Mouse (Mus musculus): ENCODE measurements around the gene Sgsm1. TPM values are rescaled to one million over a fixed set of nuclear protein-coding genes. Genes with fewer than 3 reads are reported as not detected.

Gene Sgsm1
- polyA plus RNA-seq, 1 experiment from 2014 or later: 3.2 TPM

- peak overlapping the region; percentile 59; the same call in 1 of the 2 replicates for H3K9ac ChIP-seq (ENCODE audit: low read length)
These were observed 852 bp downstream of the Sgsm1 start for GRCm38 (mm10) chr5:113309491-113310376.

GRCm38 (mm10) chr5:113306750-113307477 is 3.7 kb downstream of the Sgsm1 start:
- WGBS: 7% methylated on average over 25 of the region's 25 CpGs
- no peak overlapping the region for H3K27ac ChIP-seq (replicated peaks)
- peak; percentile 36 for DNase-seq (ENCODE audit: low spot score)
- no peak overlapping the region for H3K4me3 ChIP-seq (ENCODE audit: low read depth, low read length)
- 0 out of 2 replicates have a peak, but pooled peaks have one; percentile 10 for ATAC-seq (ENCODE audit: low FRiP score, low TSS enrichment)
- H3K36me3 ChIP-seq (ENCODE audit: control insufficient read depth, insufficient read depth, low read length): no peaks in the 10 kb centered on the region
- H3K27me3 ChIP-seq (ENCODE audit: control insufficient read depth, insufficient read depth, low read length): no peaks in the 10 kb centered on the region
- peak overlapping the region; percentile 29; the same call in 1 of the 2 replicates for H3K4me2 ChIP-seq (replicated peaks; ENCODE audit: low read depth)
- H3K9me3 ChIP-seq (ENCODE audit: control insufficient read depth, low read length): no peaks in the 10 kb centered on the region
- no peak overlapping the region for H3K9ac ChIP-seq (ENCODE audit: low read length)
- no peak for TF ChIP-seq EP300 (optimal IDR thresholded peaks at IDR 0.05)
- TF ChIP-seq CTCF (IDR thresholded peaks at IDR 0.05; ENCODE audit: low read depth): no peak
- 0 out of 2 replicates have a peak, but pooled peaks cover 2% of the 10 kb centered on the region for H3K4me1 ChIP-seq (replicated peaks; ENCODE audit: control insufficient read depth, insufficient read depth)

More at GRCm38 (mm10) chr5:113309491-113310376, 852 bp downstream of the Sgsm1 start:
- DNase-seq (ENCODE audit: low spot score): peak; percentile 65
- Histone ChIP-seq H3K27me3 (ENCODE audit: control insufficient read depth, insufficient read depth, low read length) (no peaks in the 10 kb centered on the region), H3K4me2 (replicated peaks; ENCODE audit: low read depth) (peak overlapping the region; percentile 79), H3K4me1 (replicated peaks; ENCODE audit: control insufficient read depth, insufficient read depth) (0 out of 2 replicates have a peak, but pooled peaks cover 2% of the 10 kb centered on the region), H3K27ac (replicated peaks) (no peak overlapping the region), H3K9me3 (ENCODE audit: control insufficient read depth, low read length) (0 out of 2 replicates have a peak, but pooled peaks cover 4% of the 10 kb centered on the region), H3K4me3 (ENCODE audit: low read depth, low read length) (peak overlapping the region; percentile 55; the same call in 1 of the 2 replicates), H3K36me3 (ENCODE audit: control insufficient read depth, insufficient read depth, low read length) (no peaks in the 10 kb centered on the region)
- 56% methylated on average over 22 of the region's 22 CpGs for WGBS
- TF ChIP-seq CTCF (IDR thresholded peaks at IDR 0.05; ENCODE audit: low read depth) (no peak), EP300 (optimal IDR thresholded peaks at IDR 0.05) (no peak)
- ATAC-seq (ENCODE audit: low FRiP score, low TSS enrichment): peak; percentile 39

- no peak overlapping the region for H3K9ac ChIP-seq (ENCODE audit: low read length)
- 0 out of 2 replicates have a peak, but pooled peaks cover 2% of the 10 kb centered on the region for H3K4me1 ChIP-seq (replicated peaks; ENCODE audit: control insufficient read depth, insufficient read depth)
- DNase-seq (ENCODE audit: low spot score) (no peak), ATAC-seq (ENCODE audit: low FRiP score, low TSS enrichment) (no peak)
- no peaks in the 10 kb centered on the region for H3K36me3 ChIP-seq (ENCODE audit: control insufficient read depth, insufficient read depth, low read length)
- TF ChIP-seq EP300 (optimal IDR thresholded peaks at IDR 0.05): no peak
- TF ChIP-seq CTCF (IDR thresholded peaks at IDR 0.05; ENCODE audit: low read depth): no peak
- no peaks in the 10 kb centered on the region for H3K9me3 ChIP-seq (ENCODE audit: control insufficient read depth, low read length)
- H3K27me3 ChIP-seq (ENCODE audit: control insufficient read depth, insufficient read depth, low read length): no peaks in the 10 kb centered on the region
- H3K4me2 ChIP-seq (replicated peaks; ENCODE audit: low read depth): no peak overlapping the region
- WGBS: 90% methylated on average over 5 of the region's 5 CpGs
- H3K27ac ChIP-seq (replicated peaks): no peak overlapping the region
- H3K4me3 ChIP-seq (ENCODE audit: low read depth, low read length): no peak overlapping the region
These were observed 6.1 kb downstream of the Sgsm1 start for GRCm38 (mm10) chr5:113304527-113304926.

GRCm38 (mm10) chr5:113301841-113302240 is 8.7 kb downstream of the Sgsm1 start:
- no peak overlapping the region for H3K9ac ChIP-seq (ENCODE audit: low read length)

DNA sequence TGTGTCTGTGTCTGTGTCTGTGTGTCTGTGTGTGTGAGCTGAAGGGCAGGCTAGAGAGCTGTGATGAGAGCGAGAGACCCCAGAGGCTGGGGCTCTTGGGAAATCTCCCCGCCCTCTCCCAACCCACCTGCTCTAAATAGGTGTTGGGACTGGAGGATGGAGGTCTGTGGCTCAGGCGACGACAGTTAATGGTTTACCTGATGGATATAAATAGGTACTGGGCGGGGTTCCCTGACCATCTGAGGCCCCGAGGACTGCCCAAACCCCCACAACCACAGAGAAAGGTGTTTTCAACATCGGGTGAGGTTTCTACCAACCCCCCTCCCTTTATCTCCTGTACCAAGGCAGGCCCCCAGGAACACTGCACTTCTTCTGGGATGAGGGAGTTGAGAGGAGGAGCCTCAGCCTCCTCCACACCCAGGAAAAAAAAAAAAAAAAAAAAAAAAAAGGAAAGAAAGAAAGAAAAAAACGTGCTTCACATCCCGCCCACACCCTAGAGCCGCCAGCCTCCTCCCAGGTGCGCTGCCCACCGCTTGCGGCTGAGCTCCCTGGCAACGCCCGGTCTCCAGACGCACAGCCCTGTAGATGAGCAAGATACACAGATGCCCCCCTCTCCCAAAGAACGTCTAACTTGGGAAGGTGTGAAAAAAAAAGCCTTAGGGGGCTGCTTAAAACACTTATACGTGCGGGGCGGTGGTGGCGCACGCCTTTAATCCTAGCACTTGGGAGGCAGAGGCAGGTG is 10.3 kb downstream of the Sgsm1 start:
- Histone ChIP-seq H3K27ac (replicated peaks) (no peak overlapping the region), H3K4me2 (replicated peaks; ENCODE audit: low read depth) (no peak overlapping the region), H3K36me3 (ENCODE audit: control insufficient read depth, insufficient read depth, low read length) (no peaks in the 10 kb centered on the region), H3K27me3 (ENCODE audit: control insufficient read depth, insufficient read depth, low read length) (no peaks in the 10 kb centered on the region), H3K4me3 (ENCODE audit: low read depth, low read length) (no peak overlapping the region), H3K9me3 (ENCODE audit: control insufficient read depth, low read length) (no peaks in the 10 kb centered on the region), H3K4me1 (replicated peaks; ENCODE audit: control insufficient read depth, insufficient read depth) (no peaks in the 10 kb centered on the region), H3K9ac (ENCODE audit: low read length) (no peak overlapping the region)
- WGBS: 54% methylated on average over 22 of the region's 22 CpGs
- ATAC-seq (ENCODE audit: low FRiP score, low TSS enrichment) (no peak), DNase-seq (ENCODE audit: low spot score) (no peak)
- TF ChIP-seq CTCF (IDR thresholded peaks at IDR 0.05; ENCODE audit: low read depth) (no peak), EP300 (optimal IDR thresholded peaks at IDR 0.05) (no peak)

More at GRCm38 (mm10) chr5:113301841-113302240, 8.7 kb downstream of the Sgsm1 start:
- H3K4me2 ChIP-seq (replicated peaks; ENCODE audit: low read depth): no peak overlapping the region
- H3K4me3 ChIP-seq (ENCODE audit: low read depth, low read length): no peak overlapping the region
- no peak overlapping the region for H3K27ac ChIP-seq (replicated peaks)
- no peaks in the 10 kb centered on the region for H3K27me3 ChIP-seq (ENCODE audit: control insufficient read depth, insufficient read depth, low read length)
- 0 out of 2 replicates have a peak, but pooled peaks cover 1% of the 10 kb centered on the region for H3K4me1 ChIP-seq (replicated peaks; ENCODE audit: control insufficient read depth, insufficient read depth)
- H3K36me3 ChIP-seq (ENCODE audit: control insufficient read depth, insufficient read depth, low read length): no peaks in the 10 kb centered on the region
- DNase-seq (ENCODE audit: low spot score) (no peak), ATAC-seq (ENCODE audit: low FRiP score, low TSS enrichment) (no peak)
- 28% methylated on average over 13 of the region's 13 CpGs for WGBS
- H3K9me3 ChIP-seq (ENCODE audit: control insufficient read depth, low read length): no peaks in the 10 kb centered on the region
- TF ChIP-seq EP300 (optimal IDR thresholded peaks at IDR 0.05): no peak
- TF ChIP-seq CTCF (IDR thresholded peaks at IDR 0.05; ENCODE audit: low read depth): no peak

Measured in stomach, postnatal 0 days (tissue).